Mouse (Mus musculus): Measurements from ENCODE around the gene Clhc1. TPM values are rescaled to one million over a fixed set of nuclear protein-coding genes. Genes with fewer than 3 reads are reported as not detected.

Clhc1 gene
- total RNA-seq, 1 experiment: 0.67 TPM

DNA sequence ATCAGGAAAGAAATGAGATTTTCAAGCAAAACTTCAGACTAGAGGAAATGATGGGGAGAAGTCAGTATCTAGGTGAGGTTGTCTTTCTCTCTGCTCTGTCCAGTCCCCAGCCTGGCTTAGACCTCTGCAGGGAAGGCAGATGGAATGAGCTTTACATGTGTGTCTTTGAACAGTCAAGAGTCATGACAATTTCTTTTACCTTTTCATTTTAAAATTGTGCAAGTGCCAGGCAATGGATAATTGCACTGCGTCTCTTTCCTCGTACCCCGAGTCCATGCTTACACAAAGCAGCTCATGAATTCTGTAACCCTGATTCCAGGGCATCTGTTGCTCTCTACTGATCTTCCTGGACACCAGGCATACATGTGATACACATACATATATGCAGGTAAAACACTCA is 80.0 kb downstream of the Clhc1 start:
- TF ChIP-seq CHD2 (IDR thresholded peaks at IDR 0.05; ENCODE audit: low read depth, low read length) (no peak), ZC3H11A (IDR thresholded peaks at IDR 0.05; ENCODE audit: borderline replicate concordance, low read depth, low read length) (no peak), ZNF384 (IDR thresholded peaks at IDR 0.05; ENCODE audit: low read depth, low read length) (no peak), MAFK (IDR thresholded peaks at IDR 0.05; ENCODE audit: insufficient read depth, low read depth, low read length) (no peak), HCFC1 (IDR thresholded peaks at IDR 0.05; ENCODE audit: borderline replicate concordance, insufficient read depth, low read length) (no peak)
- in situ Hi-C loops (cut with MboI; ENCODE audit: low sequenced_read_pairs in 2 of 2, unreplicated experiment in 2 of 2): no loop called here
- DNase-seq (ENCODE audit: low read depth, low spot score): no peak
- Histone ChIP-seq H3K27ac (ENCODE audit: insufficient read depth, low read depth, low read length, poor library complexity, severe bottlenecking) (no peak overlapping the region), H3K9ac (ENCODE audit: insufficient read depth, low read depth, low read length, poor library complexity, severe bottlenecking) (no peak overlapping the region), H3K36me3 (ENCODE audit: control insufficient read depth, insufficient read depth, low read length, poor library complexity, severe bottlenecking) (no peaks in the 10 kb centered on the region), H3K4me3 (ENCODE audit: insufficient read depth in 1 of 2, low read depth in 1 of 2, low read length in 2 of 2, poor library complexity in 1 of 2, severe bottlenecking in 1 of 2) (no peak overlapping the region), H3K4me1 (ENCODE audit: control insufficient read depth in 2 of 2, insufficient read depth in 2 of 2, low read length in 2 of 2, poor library complexity in 1 of 2) (peaks cover 0 to 2% of the 10 kb centered on the region in 2 experiments; a peak in 1 of 4 replicates), H3K9me3 (ENCODE audit: control insufficient read depth, insufficient read depth, low read depth, low read length) (no peaks in the 10 kb centered on the region)

Other genes with a start within 250 kb of the Clhc1 start
- gene Ccdc88a, start 174.3 kb upstream of the Clhc1 start, total RNA-seq (2012; rRNA removed): 13.9 and 15.3 TPM in 2 replicates
- gene Prorsd1, start 32.9 kb upstream of the Clhc1 start, total RNA-seq (2012; rRNA removed): 8.2 and 12.4 TPM in 2 replicates
- gene Mtif2, start 21.5 kb upstream of the Clhc1 start, total RNA-seq (2012; rRNA removed): 24.3 and 30.0 TPM in 2 replicates
- gene Rps27a, start 159 bp downstream of the Clhc1 start, total RNA-seq (2012; rRNA removed): 953 and 1,218 TPM in 2 replicates
- gene Rtn4, start 145.0 kb downstream of the Clhc1 start, total RNA-seq (2012; rRNA removed): 360 and 368 TPM in 2 replicates

All from ES-E14 (cell line).